Mouse (Mus musculus) limb, embryonic 14.5 days (tissue): ENCODE results near the gene Slc29a2. TPM values are rescaled to one million over a fixed set of nuclear protein-coding genes. Genes with fewer than 3 reads are reported as not detected.
A peak's percentile ranks its signal among the peaks of the same experiment; 100 is the strongest.

Experiments
- ATAC-seq: fragments of 200-750 bp; cut with Nextera tagmentation; 2 replicates; pipeline ENCODE4 v1.8.0; 2017; ENCODE audit warnings: low read depth, moderate number of reproducible peaks, moderate TSS enrichment; ENCODE audit not compliant: low FRiP score
- DNase-seq: peaks from one replicate; pipeline ENCODE4 v3.0.0-alpha.2; 2015; ENCODE audit warnings: low spot score
- H3K27ac ChIP-seq: fragments of 300-500 bp; sonication (generic); replicated peaks from 2 replicates; pipeline ENCODE4 v1.5.1; 2014; ENCODE audit warnings: low read depth, mild to moderate bottlenecking, low read length, moderate library complexity, mixed read lengths
- H3K27me3 ChIP-seq: fragments of 300-500 bp; sonication (generic); 2 replicates; pipeline ENCODE4 v1.6.1; 2014; ENCODE audit warnings: low read length, mixed read lengths; ENCODE audit not compliant: control insufficient read depth, insufficient read depth
- H3K36me3 ChIP-seq: fragments of 300-500 bp; sonication (generic); 2 replicates; pipeline ENCODE4 v1.6.1; 2014; ENCODE audit warnings: mild to moderate bottlenecking, low read length, moderate library complexity, mixed read lengths; ENCODE audit not compliant: control insufficient read depth, insufficient read depth
- H3K4me1 ChIP-seq: fragments of 300-500 bp; sonication (generic); 2 replicates; pipeline ENCODE4 v1.6.1; 2014; ENCODE audit warnings: antibody characterized with exemption, low read length, mixed read lengths; ENCODE audit not compliant: control insufficient read depth, insufficient read depth
- H3K4me2 ChIP-seq: fragments of 300-500 bp; sonication (generic); replicated peaks from 2 replicates; pipeline ENCODE4 v1.6.1; 2014; ENCODE audit warnings: low read depth, mild to moderate bottlenecking, low read length, moderate library complexity; ENCODE audit not compliant: severe bottlenecking
- H3K4me3 ChIP-seq: fragments of 300-500 bp; sonication (generic); replicated peaks from 2 replicates; pipeline ENCODE4 v1.5.1; 2014; ENCODE audit warnings: low read length
- H3K9ac ChIP-seq: fragments of 300-500 bp; sonication (generic); 2 replicates; pipeline ENCODE4 v1.6.1; 2014; ENCODE audit warnings: mild to moderate bottlenecking, low read depth, low read length, moderate library complexity; ENCODE audit not compliant: severe bottlenecking
- H3K9me3 ChIP-seq: fragments of 300-500 bp; sonication (generic); 2 replicates; pipeline ENCODE4 v1.6.1; 2016; ENCODE audit warnings: low read length; ENCODE audit not compliant: control insufficient read depth
- POLR2A ChIP-seq: fragments of 200-500 bp; IDR thresholded peaks from 2 replicates; pipeline ENCODE4 v1.8.0; 2012; ENCODE audit warnings: inconsistent platforms, mild to moderate bottlenecking, moderate library complexity, borderline replicate concordance; ENCODE audit not compliant: insufficient read depth, insufficient read length; ENCODE audit errors: extremely low read depth
- WGBS: fragments of 180-500 bp; shearing (Covaris S2); extraction: QIAGEN DNeasy Blood & Tissue Kit; methylation state at CpG from one replicate; pipeline ENCODE4 v1.1.7; 2014; 5-methylcytosine and 5-hydroxymethylcytosine counted together
- polyA plus RNA-seq, 2 experiments: library from polyadenylated mRNA; depleted of rRNA in 1 of 2; stranded (reverse) in 1 of 2; unstranded in 1 of 2; fragments of >200 nt; fragmentation: Nextera tagmentation in 1 of 2; extraction: Ambion mirVana in 1 of 2; gene quantifications; 2 replicates each; pipeline versions ENCODE4 v1.2.1 to v1.2.3; 2012 to 2014

The Slc29a2 gene
- polyA plus RNA-seq, 2 experiments = 3.7 to 15.7 TPM

GRCm38 (mm10) chr19:5026111-5026510, 2.5 kb downstream of the Slc29a2 start:
- H3K4me2 ChIP-seq = no peak overlapping the region
- no peak overlapping the region for H3K9ac ChIP-seq
- WGBS = 85% methylated on average over 8 of the region's 8 CpGs
- TF ChIP-seq POLR2A = no peak
- H3K27ac ChIP-seq = no peak overlapping the region
- peaks cover 17% of the 10 kb centered on the region for H3K36me3 ChIP-seq
- H3K9me3 ChIP-seq = no peaks in the 10 kb centered on the region
- no peaks in the 10 kb centered on the region for H3K27me3 ChIP-seq
- no peak for ATAC-seq
- DNase-seq = no peak
- 0 out of 2 replicates have a peak, but pooled peaks cover 3% of the 10 kb centered on the region for H3K4me1 ChIP-seq
- H3K4me3 ChIP-seq = no peak overlapping the region

- Histone ChIP-seq H3K9me3 (no peaks in the 10 kb centered on the region), H3K4me1 (no peaks in the 10 kb centered on the region), H3K27ac (no peak overlapping the region), H3K36me3 (peaks cover 23% of the 10 kb centered on the region), H3K4me2 (no peak overlapping the region), H3K4me3 (no peak overlapping the region), H3K27me3 (no peaks in the 10 kb centered on the region), H3K9ac (no peak overlapping the region)
- DNase-seq (no peak), ATAC-seq (no peak)
- 76% methylated on average over 3 of the region's 3 CpGs for WGBS
- no peak for TF ChIP-seq POLR2A
Measured at GRCm38 (mm10) chr19:5032686-5033085, 9.0 kb downstream of the Slc29a2 start.

GRCm38 (mm10) chr19:5036577-5036976, 12.9 kb downstream of the Slc29a2 start:
- ATAC-seq = no peak
- no peak overlapping the region for H3K9ac ChIP-seq
- WGBS = 89% methylated on average over 4 of the region's 4 CpGs

GRCm38 (mm10) chr19:5037678-5038571, 14.3 kb downstream of the Slc29a2 start:
- peak; percentile 68 for ATAC-seq
- Histone ChIP-seq H3K27ac (peak overlapping the region; percentile 82), H3K9ac (peak overlapping the region; percentile 86), H3K4me2 (peak overlapping the region; percentile 98), H3K27me3 (no peaks in the 10 kb centered on the region), H3K4me3 (peak overlapping the region; percentile 78), H3K4me1 (peaks cover 22% of the 10 kb centered on the region), H3K36me3 (no peaks in the 10 kb centered on the region), H3K9me3 (no peaks in the 10 kb centered on the region)
- DNase-seq = peak; percentile 90
- WGBS = 6% methylated on average over 32 of the region's 32 CpGs
- no peak for TF ChIP-seq POLR2A

More at GRCm38 (mm10) chr19:5036577-5036976, 12.9 kb downstream of the Slc29a2 start:
- DNase-seq = no peak
- TF ChIP-seq POLR2A = no peak
- Histone ChIP-seq H3K4me2 (no peak overlapping the region), H3K9me3 (no peaks in the 10 kb centered on the region), H3K36me3 (peaks cover 5% of the 10 kb centered on the region), H3K27ac (no peak overlapping the region), H3K27me3 (no peaks in the 10 kb centered on the region), H3K4me3 (no peak overlapping the region), H3K4me1 (peaks cover 17% of the 10 kb centered on the region)

GRCm38 (mm10) chr19:5038709-5039156, 15.1 kb downstream of the Slc29a2 start, which contains the start of the genes B4gat1 and AC124502.3:
Gene B4gat1, plus strand, starts transcription at chr19:5038826.
Gene AC124502.3, plus strand, starts transcription at chr19:5038891.
- Histone ChIP-seq H3K4me2 (peak within 1 kb of the TSS; percentile 98), H3K9ac (peak within 1 kb of the TSS; percentile 86), H3K4me3 (peak within 1 kb of the TSS; percentile 78), H3K36me3 (no peaks in the 10 kb centered on the region), H3K9me3 (no peaks in the 10 kb centered on the region), H3K27ac (peak within 1 kb of the TSS; percentile 82), H3K27me3 (no peaks in the 10 kb centered on the region), H3K4me1 (peaks cover 22% of the 10 kb centered on the region)
- DNase-seq (peak; percentile 94), ATAC-seq (peak; percentile 90)
- under 1% methylated on average over 40 of the region's 44 CpGs for WGBS
- no peak; the same call in 1 of the 2 replicates for TF ChIP-seq POLR2A
